In the genomic region with DNA sequence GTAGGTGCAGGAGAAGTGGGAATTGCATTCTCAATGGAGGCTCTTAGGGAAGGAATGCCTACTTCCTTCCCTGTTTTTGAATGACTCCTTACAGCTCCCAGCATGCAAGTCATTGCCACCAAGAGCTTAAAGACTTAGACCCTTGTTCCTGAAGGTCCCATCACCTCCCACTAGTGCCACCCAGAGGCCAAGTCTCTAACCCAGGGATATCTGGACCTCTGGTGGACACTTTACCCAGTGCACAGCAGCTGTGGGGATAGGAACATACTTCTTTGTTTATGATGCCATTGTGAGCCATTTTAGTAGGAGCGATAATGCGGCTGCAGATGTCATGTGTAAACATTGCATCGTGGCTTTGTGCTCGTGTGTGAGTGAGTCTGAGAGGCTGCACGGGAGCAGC, we compare ENCODE assay signal across 7 mouse cellular contexts. TPM values are rescaled to one million over a fixed set of nuclear protein-coding genes. Genes with fewer than 3 reads are reported as not detected.
DNase-seq lines count a peak whose midpoint lies in the region; ATAC-seq lines count a peak whose summit lies in the region.

No protein-coding gene starts in this region.

- H3K27me3 ChIP-seq in midbrain, embryonic 10.5 days (ENCODE audit: low read depth, poor library complexity, severe bottlenecking), result 0 out of 2 replicates have a peak, but pooled peaks cover 4% of the 10 kb centered on the region
- no peaks in the 10 kb centered on the region for H3K27me3 ChIP-seq in midbrain, embryonic 15.5 days (replicated peaks)
- H3K27me3 ChIP-seq in embryonic facial prominence, embryonic 14.5 days (replicated peaks; ENCODE audit: control insufficient read depth, insufficient read depth, low read length), result no peaks in the 10 kb centered on the region
- peaks cover 19% of the 10 kb centered on the region for H3K27me3 ChIP-seq in limb, embryonic 12.5 days

- no peak for ATAC-seq in midbrain, embryonic 15.5 days (replicated peaks)
- no peak for ATAC-seq in embryonic facial prominence, embryonic 14.5 days (ENCODE audit: low read depth)
- no peak for ATAC-seq in limb, embryonic 12.5 days (ENCODE audit: insufficient number of reproducible peaks, insufficient read depth, low FRiP score, low TSS enrichment, low read depth)

- no peak overlapping the region for H3K9ac ChIP-seq in midbrain, embryonic 15.5 days
- no peak overlapping the region for H3K9ac ChIP-seq in embryonic facial prominence, embryonic 14.5 days (ENCODE audit: low read depth, low read length)
- H3K9ac ChIP-seq in limb, embryonic 12.5 days (replicated peaks), result no peak overlapping the region

- no peaks in the 10 kb centered on the region for H3K4me1 ChIP-seq in midbrain, embryonic 10.5 days
- no peaks in the 10 kb centered on the region for H3K4me1 ChIP-seq in midbrain, embryonic 15.5 days
- H3K4me1 ChIP-seq in embryonic facial prominence, embryonic 14.5 days (ENCODE audit: control insufficient read depth, insufficient read depth, low read length), result peaks cover 19% of the 10 kb centered on the region
- peaks cover 44% of the 10 kb centered on the region for H3K4me1 ChIP-seq in limb, embryonic 12.5 days (replicated peaks)

- H3K4me3 ChIP-seq in midbrain, embryonic 10.5 days, result no peak overlapping the region
- H3K4me3 ChIP-seq in midbrain, embryonic 15.5 days, result no peak overlapping the region
- H3K4me3 ChIP-seq in embryonic facial prominence, embryonic 14.5 days (ENCODE audit: low read depth, low read length), result no peak overlapping the region
- H3K4me3 ChIP-seq in limb, embryonic 12.5 days (replicated peaks), result no peak overlapping the region

- peak; percentile 22 for DNase-seq in midbrain, embryonic 10.5 days (ENCODE audit: low spot score)
- DNase-seq in NIH3T3 (ENCODE audit: low read depth), result peak; percentile 53
- peak; percentile 65 for DNase-seq in embryonic facial prominence, embryonic 14.5 days (ENCODE audit: low spot score)
- peak; percentile 36 for DNase-seq in yolk sac, embryonic 10.5 days (ENCODE audit: low spot score)
- DNase-seq in spleen, adult 12 weeks (ENCODE audit: low spot score), result no peak

- no peak overlapping the region for H3K4me2 ChIP-seq in midbrain, embryonic 15.5 days
- no peak overlapping the region for H3K4me2 ChIP-seq in embryonic facial prominence, embryonic 14.5 days (ENCODE audit: low read depth, low read length)
- peak overlapping the region; percentile 0; the same call in 1 of the 2 replicates for H3K4me2 ChIP-seq in limb, embryonic 12.5 days

- no peaks in the 10 kb centered on the region for H3K36me3 ChIP-seq in midbrain, embryonic 10.5 days
- no peaks in the 10 kb centered on the region for H3K36me3 ChIP-seq in midbrain, embryonic 15.5 days (replicated peaks)
- no peaks in the 10 kb centered on the region for H3K36me3 ChIP-seq in embryonic facial prominence, embryonic 14.5 days (ENCODE audit: control insufficient read depth, insufficient read depth, low read length)
- H3K36me3 ChIP-seq in limb, embryonic 12.5 days, result no peaks in the 10 kb centered on the region

- no peak overlapping the region for H3K27ac ChIP-seq in midbrain, embryonic 10.5 days (replicated peaks)
- no peak overlapping the region for H3K27ac ChIP-seq in midbrain, embryonic 15.5 days
- no peak overlapping the region for H3K27ac ChIP-seq in embryonic facial prominence, embryonic 14.5 days (replicated peaks; ENCODE audit: low read depth, low read length)
- no peak overlapping the region for H3K27ac ChIP-seq in limb, embryonic 12.5 days

- H3K9me3 ChIP-seq in midbrain, embryonic 10.5 days (replicated peaks), result no peaks in the 10 kb centered on the region
- H3K9me3 ChIP-seq in midbrain, embryonic 15.5 days, result no peaks in the 10 kb centered on the region
- no peaks in the 10 kb centered on the region for H3K9me3 ChIP-seq in embryonic facial prominence, embryonic 14.5 days (ENCODE audit: control insufficient read depth, low read length)
- H3K9me3 ChIP-seq in limb, embryonic 12.5 days, result no peaks in the 10 kb centered on the region

- 87% methylated on average over 5 of the region's 5 CpGs for WGBS in midbrain, embryonic 10.5 days
- WGBS in midbrain, embryonic 15.5 days, result 66% methylated on average over 5 of the region's 5 CpGs
- 40% methylated on average over 5 of the region's 5 CpGs for WGBS in embryonic facial prominence, embryonic 14.5 days
- whole genome bisulfite sequencing in limb, embryonic 12.5 days, result 32% methylated on average over 5 of the region's 5 CpGs

RNA-seq across cellular contexts. Expression of a gene that starts 38.3 kb away (rescaled TPM):
- polyA plus RNA-seq in midbrain, embryonic 10.5 days (2016; fragmentation: Nextera tagmentation; extraction: Ambion mirVana), result 51.4 and 56.5 TPM in 2 replicates
- 8.6 TPM in 2 replicates for polyA plus RNA-seq in midbrain, embryonic 15.5 days (2015; fragmentation: Nextera tagmentation; extraction: Ambion mirVana)
- 42.6 and 46.3 TPM in 2 replicates for polyA plus RNA-seq in embryonic facial prominence, embryonic 14.5 days (2014; fragmentation: Nextera tagmentation; extraction: Ambion mirVana)
- 46.4 and 47.6 TPM in 2 replicates for polyA plus RNA-seq in limb, embryonic 12.5 days (2016; fragmentation: Nextera tagmentation; extraction: Ambion mirVana)
